Mouse (Mus musculus) forebrain, postnatal 0 days (tissue): ENCODE data around the gene Paox. TPM values are rescaled to one million over a fixed set of nuclear protein-coding genes. Genes with fewer than 3 reads are reported as not detected.

Experiments used
- ATAC-seq: fragments of 200-750 bp; cut with Nextera tagmentation; 2 replicates; pipeline ENCODE4 v1.8.0; 2017; ENCODE audit warnings: mild to moderate bottlenecking, moderate library complexity
- DNase-seq: peaks from one replicate; pipeline ENCODE4 v3.0.0-alpha.2; 2015
- H3K27ac ChIP-seq: fragments of 300-500 bp; sonication (generic); 2 replicates; pipeline ENCODE4 v1.5.1; 2014; ENCODE audit warnings: low read depth, mild to moderate bottlenecking, antibody characterized with exemption, low read length, moderate library complexity, mixed read lengths
- H3K27me3 ChIP-seq: fragments of 300-500 bp; sonication (generic); 2 replicates; pipeline ENCODE4 v1.6.1; 2014; ENCODE audit warnings: mild to moderate bottlenecking, low read length, mixed read lengths; ENCODE audit not compliant: insufficient read depth
- H3K36me3 ChIP-seq: fragments of 300-500 bp; sonication (generic); 2 replicates; pipeline ENCODE4 v1.6.1; 2014; ENCODE audit warnings: mild to moderate bottlenecking, moderate library complexity; ENCODE audit not compliant: insufficient read depth
- H3K4me1 ChIP-seq: fragments of 300-500 bp; sonication (generic); 2 replicates; pipeline ENCODE4 v1.6.1; 2014; ENCODE audit warnings: antibody characterized with exemption; ENCODE audit not compliant: insufficient read depth
- H3K4me2 ChIP-seq: fragments of 300-500 bp; sonication (generic); 2 replicates; pipeline ENCODE4 v1.6.1; 2014; ENCODE audit warnings: low read depth, mild to moderate bottlenecking, moderate library complexity
- H3K4me3 ChIP-seq: fragments of 300-500 bp; sonication (generic); 2 replicates; pipeline ENCODE4 v1.5.1; 2014; ENCODE audit warnings: low read depth, low read length, mixed read lengths
- H3K9ac ChIP-seq: fragments of 300-500 bp; sonication (generic); 2 replicates; pipeline ENCODE4 v1.6.1; 2014; ENCODE audit warnings: mild to moderate bottlenecking
- H3K9me3 ChIP-seq: fragments of 300-500 bp; sonication (generic); 2 replicates; pipeline ENCODE4 v1.6.1; 2016; ENCODE audit warnings: low read length
- CTCF ChIP-seq: sonication (generic); IDR thresholded peaks from 2 replicates; pipeline ENCODE4 v1.5.1; 2016; ENCODE audit warnings: antibody characterized with exemption, control low read depth, low read depth
- WGBS: fragments of 180-500 bp; shearing (Covaris S2); extraction: QIAGEN DNeasy Blood & Tissue Kit; methylation state at CpG from one replicate; pipeline ENCODE4 v1.1.7; 2014; 5-methylcytosine and 5-hydroxymethylcytosine counted together
- polyA plus RNA-seq: library from polyadenylated mRNA; unstranded; fragments of >200 nt; fragmentation: Nextera tagmentation; extraction: Ambion mirVana; gene quantifications from 2 replicates; pipeline ENCODE4 v1.2.1, GENCODE M21; 2015
- total RNA-seq: library from RNA; depleted of rRNA; stranded (reverse); fragments of >200 nt; gene quantifications from 2 replicates; pipeline ENCODE4 v1.2.3, GENCODE M21; 2014

The Paox gene
- total and polyA plus RNA-seq, 2 experiments from 2014 or later, result 7.5 to 10.5 TPM

DNA sequence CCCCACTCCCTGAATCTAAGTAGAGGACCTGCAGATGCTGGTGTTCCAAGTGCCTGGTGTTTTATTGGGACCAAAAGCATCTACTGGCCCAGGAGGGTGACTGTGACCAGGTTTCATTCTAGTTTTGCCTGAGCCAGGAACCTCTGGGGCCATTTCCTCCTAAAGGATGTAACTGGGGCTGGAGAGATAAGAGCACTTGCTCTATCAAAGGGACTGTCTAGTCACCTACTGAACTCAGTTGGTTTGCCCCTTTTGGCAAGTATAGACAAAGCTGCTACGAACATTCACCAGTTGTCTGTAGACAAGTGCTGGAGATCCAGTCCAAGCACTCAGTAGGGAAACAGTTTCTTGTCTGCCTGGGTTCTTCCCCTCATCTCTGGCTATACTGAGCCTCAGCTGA lies 17.1 kb upstream of the Paox start:
- no peaks in the 10 kb centered on the region for H3K9me3 ChIP-seq
- no peak for ATAC-seq

DNA sequence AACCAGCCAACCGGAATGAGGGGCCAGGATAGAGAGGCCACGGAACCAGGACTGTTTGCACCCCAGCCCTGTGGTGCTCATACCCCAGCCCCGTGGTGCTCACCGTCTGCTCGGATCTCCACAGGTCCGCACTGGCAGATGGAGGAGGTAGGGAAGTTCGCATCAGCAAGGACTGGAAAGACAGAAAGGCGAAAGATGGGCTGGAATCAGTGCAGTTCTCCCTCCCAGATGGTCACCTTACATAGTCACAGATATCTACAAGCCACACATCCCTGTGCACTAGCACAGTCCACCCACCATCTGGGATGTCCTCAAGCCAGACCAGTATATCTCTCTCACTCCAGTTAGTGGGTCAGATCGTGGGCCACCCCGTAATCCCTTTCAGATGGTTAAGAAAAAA lies 14.1 kb upstream of the Paox start:
- Histone ChIP-seq H3K4me2 (peak overlapping the region; percentile 56), H3K9me3 (no peaks in the 10 kb centered on the region), H3K27ac (no peak overlapping the region), H3K9ac (peak overlapping the region; percentile 14; the same call in 1 of the 2 replicates), H3K27me3 (no peaks in the 10 kb centered on the region), H3K4me3 (peak overlapping the region; percentile 34), H3K4me1 (no peaks in the 10 kb centered on the region), H3K36me3 (peaks cover 12% of the 10 kb centered on the region; the same call in 1 of the 2 replicates)
- ATAC-seq (no peak), DNase-seq (no peak)
- 72% methylated on average over 10 of the region's 10 CpGs for WGBS
- no peak for TF ChIP-seq CTCF

More for the DNA sequence above, 17.1 kb upstream of the Paox start:
- Histone ChIP-seq H3K9ac (no peak overlapping the region), H3K4me2 (no peak overlapping the region), H3K4me3 (no peak overlapping the region), H3K4me1 (no peaks in the 10 kb centered on the region), H3K27ac (no peak overlapping the region), H3K27me3 (no peaks in the 10 kb centered on the region), H3K36me3 (no peaks in the 10 kb centered on the region)
- DNase-seq, result no peak
- TF ChIP-seq CTCF, result no peak
- 97% methylated on average over 1 of the region's 1 CpGs for WGBS

DNA sequence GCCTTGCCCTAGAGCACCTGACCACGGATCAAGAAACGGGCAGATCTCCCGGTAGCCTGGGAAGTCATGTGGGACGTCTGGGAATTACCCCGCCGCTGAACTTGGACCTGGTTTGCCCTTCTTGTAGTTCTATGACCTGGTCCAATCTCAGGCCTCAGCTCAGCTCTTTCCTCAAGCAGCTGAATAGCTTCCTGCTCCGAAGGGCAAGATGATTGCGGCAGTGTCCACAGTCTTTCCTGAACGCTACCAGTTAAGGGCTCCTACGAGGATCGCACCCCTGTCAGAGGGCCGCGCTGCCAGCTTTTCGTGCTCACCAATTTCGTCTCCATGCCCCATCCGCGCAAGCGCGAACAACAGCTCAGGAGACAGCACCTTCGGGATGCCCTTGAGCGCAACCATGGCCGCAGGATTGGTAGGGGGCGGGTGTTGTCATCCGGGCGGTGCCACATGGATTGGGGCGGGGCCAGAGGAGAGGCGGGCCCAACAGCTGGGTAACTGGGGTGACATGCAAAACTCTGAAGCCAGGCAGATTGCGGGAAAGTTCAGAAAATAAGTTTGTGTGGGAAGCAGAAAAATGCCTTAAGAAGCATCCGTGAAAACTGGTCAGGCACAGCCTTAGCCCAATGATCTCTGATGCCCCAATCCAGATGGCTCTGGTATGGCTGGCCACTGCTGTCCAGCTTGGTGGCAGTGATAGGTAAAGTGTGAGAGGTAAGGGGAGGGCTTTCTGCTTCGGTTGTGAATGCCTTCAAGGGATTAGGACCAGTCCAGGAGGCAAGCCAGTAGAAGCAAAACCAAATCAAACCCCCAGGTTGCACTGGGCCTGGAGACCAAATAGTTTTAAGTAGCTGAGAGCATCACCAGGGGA lies 13.4 kb upstream of the Paox start, which contains the start of gene Fuom:
Fuom (minus strand) TSS at position 449 of the 868 bp plus-strand sequence.
- Histone ChIP-seq H3K9me3 (no peaks in the 10 kb centered on the region), H3K9ac (peak within 1 kb of the TSS; percentile 49), H3K27ac (no peak within 1 kb of the TSS), H3K27me3 (no peaks in the 10 kb centered on the region), H3K36me3 (peaks cover 13% of the 10 kb centered on the region; the same call in 1 of the 2 replicates), H3K4me1 (no peaks in the 10 kb centered on the region), H3K4me3 (peak within 1 kb of the TSS; percentile 34), H3K4me2 (peak within 1 kb of the TSS; percentile 56)
- peak; percentile 92 for ATAC-seq
- TF ChIP-seq CTCF, result no peak
- WGBS, result 1% methylated on average over 30 of the region's 30 CpGs
- DNase-seq, result peak; percentile 74

GRCm38 (mm10) chr7:140104009-140104408 lies 11.6 kb upstream of the Paox start:
- WGBS, result 74% methylated on average over 4 of the region's 4 CpGs
- Histone ChIP-seq H3K27ac (no peak overlapping the region), H3K36me3 (peaks cover 30% of the 10 kb centered on the region), H3K4me2 (no peak overlapping the region), H3K9ac (no peak overlapping the region), H3K4me3 (no peak overlapping the region), H3K9me3 (no peaks in the 10 kb centered on the region), H3K4me1 (no peaks in the 10 kb centered on the region), H3K27me3 (no peaks in the 10 kb centered on the region)
- DNase-seq (no peak), ATAC-seq (no peak)
- TF ChIP-seq CTCF, result no peak

- Histone ChIP-seq H3K27ac (no peak overlapping the region), H3K36me3 (peaks cover 49% of the 10 kb centered on the region), H3K4me3 (no peak overlapping the region), H3K4me2 (no peak overlapping the region), H3K9ac (no peak overlapping the region), H3K27me3 (no peaks in the 10 kb centered on the region), H3K9me3 (no peaks in the 10 kb centered on the region), H3K4me1 (peaks cover under 1% of the 10 kb centered on the region; the same call in 1 of the 2 replicates)
- TF ChIP-seq CTCF, result no peak
- ATAC-seq, result no peak
- WGBS, result 56% methylated on average over 3 of the region's 3 CpGs
- no peak for DNase-seq
Measured at GRCm38 (mm10) chr7:140111943-140112342, 3.7 kb upstream of the Paox start.

DNA sequence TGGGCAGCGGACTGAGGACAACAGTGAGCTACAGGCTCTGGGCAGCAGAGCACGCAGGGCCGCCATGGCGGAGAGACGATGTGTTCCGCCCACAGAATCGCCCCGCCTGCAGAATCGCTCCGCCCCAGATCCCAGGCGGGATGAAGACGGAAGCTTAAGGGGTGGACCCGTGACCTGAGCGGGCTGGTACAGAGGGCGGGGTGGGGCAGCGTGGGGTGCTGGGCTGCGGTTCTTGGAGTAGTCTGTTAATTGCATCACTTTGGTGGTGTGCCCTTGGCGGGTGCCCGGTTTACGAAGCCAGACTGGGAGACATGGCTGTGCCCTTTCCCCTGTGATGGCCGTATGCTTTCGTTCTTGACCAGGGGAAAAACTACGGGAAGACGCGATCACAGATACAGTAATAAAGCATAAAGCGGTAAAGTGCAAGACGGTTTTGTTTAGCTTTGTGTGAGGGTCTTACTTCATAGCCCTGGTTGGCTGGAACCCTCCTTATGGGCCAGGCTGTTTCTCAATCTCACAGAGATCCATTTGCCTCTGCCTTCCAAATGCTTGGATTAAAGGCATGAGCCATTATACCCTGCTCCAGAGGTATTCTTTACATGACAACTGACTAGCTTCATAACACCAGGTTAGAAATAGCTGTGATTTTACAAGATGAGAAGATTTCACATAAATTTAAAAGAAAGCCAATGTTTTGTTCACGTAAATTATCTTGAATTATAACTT lies 893 bp downstream of the Paox start, which contains the start of gene Echs1:
Echs1 (minus strand) TSS at position 148 of the 726 bp plus-strand sequence.
- peak within 1 kb of the TSS; percentile 68 for H3K27ac ChIP-seq
- peak within 1 kb of the TSS; percentile 81 for H3K9ac ChIP-seq
- ATAC-seq (peak; percentile 96), DNase-seq (peak; percentile 81)
- H3K4me2 ChIP-seq, result peak within 1 kb of the TSS; percentile 76
- H3K36me3 ChIP-seq, result peaks cover 10% of the 10 kb centered on the region
- H3K27me3 ChIP-seq, result no peaks in the 10 kb centered on the region
- TF ChIP-seq CTCF, result no peak
- H3K4me1 ChIP-seq, result peaks cover 4% of the 10 kb centered on the region; the same call in 1 of the 2 replicates
- H3K9me3 ChIP-seq, result no peaks in the 10 kb centered on the region
- peak within 1 kb of the TSS; percentile 67 for H3K4me3 ChIP-seq
- WGBS, result 4% methylated on average over 28 of the region's 28 CpGs
